Mouse (Mus musculus): ENCODE data around the gene B3galt4.

DNA sequence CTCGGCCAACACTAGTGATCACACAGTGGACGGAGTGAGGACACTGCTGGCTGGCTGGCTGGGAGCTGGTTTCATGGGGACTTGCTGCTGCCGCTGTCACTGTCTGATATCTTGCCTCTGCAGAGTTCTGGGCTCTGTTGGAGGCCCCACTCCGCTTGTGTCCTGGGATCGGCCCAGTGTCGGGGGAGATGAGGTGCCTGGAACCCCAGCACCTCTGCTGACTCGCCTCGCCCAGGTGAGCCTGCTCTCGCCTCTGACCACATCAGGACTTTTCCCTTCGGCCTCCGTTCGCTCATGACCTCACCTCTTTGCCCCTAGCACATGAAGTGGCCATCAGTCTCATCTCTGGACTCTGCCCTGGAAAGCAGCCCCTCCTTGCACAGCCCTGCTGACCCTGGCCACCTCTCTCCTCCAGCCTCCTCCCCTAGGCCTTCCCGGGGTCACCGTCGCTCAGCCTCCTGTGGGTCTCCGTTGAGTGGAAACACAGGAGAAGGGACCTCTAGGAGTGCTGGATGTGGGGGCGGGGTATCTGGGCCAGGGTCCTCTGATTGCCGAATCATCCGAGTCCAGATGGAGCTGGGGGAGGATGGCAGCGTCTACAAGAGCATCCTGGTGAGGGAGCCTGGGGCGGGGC lies 15.7 kb downstream of the B3galt4 start:
- TF ChIP-seq CTCF (IDR thresholded peaks at IDR 0.05; ENCODE audit: low read depth) (no peak), EP300 (optimal IDR thresholded peaks at IDR 0.05) (no peak)

Measured in stomach, postnatal 0 days (tissue).